Mouse (Mus musculus) liver, embryonic 14.5 days (tissue): ENCODE measurements around the gene Pcsk5.

Source experiments
- CTCF ChIP-seq: IDR thresholded peaks from 2 replicates; pipeline ENCODE4 v1.5.1; 2016; ENCODE audit warnings: antibody characterized with exemption, low read depth, control low read depth
- EP300 ChIP-seq: IDR thresholded peaks from 2 replicates; pipeline ENCODE4 v1.6.1; 2016; ENCODE audit warnings: antibody characterized with exemption, low read depth

GRCm38 (mm10) chr19:17775097-17775496 lies 62.3 kb downstream of the Pcsk5 start:
- TF ChIP-seq CTCF (no peak), EP300 (no peak)
